Mouse (Mus musculus) cerebellum, adult 2 months (tissue): Measurements from ENCODE around the gene Vps26a. TPM values are rescaled to one million over a fixed set of nuclear protein-coding genes. Genes with fewer than 3 reads are reported as not detected.
"Not testable (repeated sequence)": the region's sequence is repeated elsewhere in the genome, so short reads cannot be mapped to it uniquely, and the experiment has no call there.

Experiments used
- DNase-seq, 2 experiments: peaks; one replicate each; pipeline ENCODE4 v3.0.0; 2021
- H3K27ac ChIP-seq: fragments of 200-500 bp; 2 replicates; pipeline ENCODE4 v1.5.1; 2012; ENCODE audit warnings: low read length, control low read depth, inconsistent platforms; ENCODE audit not compliant: insufficient read depth
- H3K27me3 ChIP-seq: fragments of 200-500 bp; 2 replicates; pipeline ENCODE4 v1.6.1; 2012; ENCODE audit warnings: inconsistent platforms, mild to moderate bottlenecking, low read length, moderate library complexity; ENCODE audit not compliant: control insufficient read depth, insufficient read depth
- H3K4me1 ChIP-seq: fragments of 200-500 bp; 2 replicates; pipeline ENCODE4 v1.6.1; 2011; ENCODE audit warnings: low read length; ENCODE audit not compliant: control insufficient read depth, insufficient read depth
- H3K4me3 ChIP-seq: fragments of 200-500 bp; replicated peaks from 2 replicates; pipeline ENCODE3; 2011; ENCODE audit warnings: mild to moderate bottlenecking, low read depth, low read length, control low read depth; ENCODE audit not compliant: insufficient read depth
- CTCF ChIP-seq: fragments of 200-500 bp; IDR thresholded peaks from 2 replicates; pipeline ENCODE4 v1.5.1; 2011; ENCODE audit warnings: low read depth, mild to moderate bottlenecking, control low read depth, low read length, moderate library complexity, borderline replicate concordance; ENCODE audit not compliant: insufficient read depth
- POLR2A ChIP-seq: fragments of 200-500 bp; IDR thresholded peaks from 2 replicates; pipeline ENCODE4 v1.6.1; 2011; ENCODE audit warnings: low read length, control low read depth, borderline replicate concordance; ENCODE audit not compliant: insufficient read depth
- WGBS: fragments of 180-500 bp; shearing (Covaris S2); methylation state at CpG from one replicate; pipeline ENCODE4 v1.1.7; 2018; 5-methylcytosine and 5-hydroxymethylcytosine counted together
- polyA plus RNA-seq: library from polyadenylated mRNA; depleted of rRNA; stranded (reverse); fragments of >200 nt; gene quantifications from 2 replicates; pipeline ENCODE4 v1.2.3, GENCODE M21; 2012

Vps26a gene
- polyA plus RNA-seq, 1 experiment = 39.2 TPM

GRCm38 (mm10) chr10:62488266-62488665, 1.7 kb upstream of the Vps26a start:
- no peaks in the 10 kb centered on the region for H3K4me1 ChIP-seq
- no peaks in the 10 kb centered on the region for H3K27me3 ChIP-seq
- TF ChIP-seq CTCF (peak; percentile 56), POLR2A (no peak)
- WGBS = 17% methylated on average over 1 of the region's 1 CpGs
- no peak overlapping the region for H3K4me3 ChIP-seq
- no peak overlapping the region for H3K27ac ChIP-seq
- DNase-seq = peak; percentile 54 to 61

GRCm38 (mm10) chr10:62485878-62486582, 575 bp downstream of the Vps26a start:
- under 1% methylated on average over 44 of the region's 48 CpGs for WGBS
- H3K27me3 ChIP-seq = no peaks in the 10 kb centered on the region
- DNase-seq = no peak
- H3K27ac ChIP-seq = peak overlapping the region; percentile 72
- no peaks in the 10 kb centered on the region for H3K4me1 ChIP-seq
- TF ChIP-seq CTCF (no peak), POLR2A (no peak)
- H3K4me3 ChIP-seq = peak overlapping the region; percentile 82

GRCm38 (mm10) chr10:62481108-62481852, 5.3 kb downstream of the Vps26a start:
- H3K27ac ChIP-seq = no peak overlapping the region
- H3K4me3 ChIP-seq = no peak overlapping the region
- no peak for DNase-seq
- 64% methylated on average over 7 of the region's 7 CpGs for whole genome bisulfite sequencing
- H3K4me1 ChIP-seq = no peaks in the 10 kb centered on the region
- H3K27me3 ChIP-seq = no peaks in the 10 kb centered on the region
- TF ChIP-seq CTCF (no peak), POLR2A (no peak)

DNA sequence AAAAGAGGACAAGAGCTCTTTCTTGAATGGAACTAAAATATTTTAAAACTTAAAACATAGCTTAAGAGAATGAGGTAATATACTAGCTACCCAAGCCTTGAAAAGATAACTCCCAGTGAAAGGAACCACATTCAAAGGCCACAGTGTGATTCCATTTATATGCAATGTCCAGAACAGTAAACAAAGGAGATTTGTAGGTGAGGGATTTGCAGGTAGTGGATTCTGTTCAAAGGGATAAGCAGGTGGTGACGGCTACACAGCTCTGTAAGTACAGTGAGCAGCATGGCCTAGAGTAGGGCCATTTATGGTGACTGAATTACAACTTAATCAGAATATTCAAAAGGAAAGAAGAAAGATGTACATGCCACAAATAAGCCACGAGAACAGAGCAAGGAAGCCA, 9.6 kb downstream of the Vps26a start:
- Histone ChIP-seq H3K4me1 (no peaks in the 10 kb centered on the region), H3K4me3 (no peak overlapping the region), H3K27ac (no peak overlapping the region), H3K27me3 (no peaks in the 10 kb centered on the region)
- 62% methylated on average over 2 of the region's 2 CpGs for WGBS
- no peak for DNase-seq
- no peak for TF ChIP-seq CTCF
- no peak for TF ChIP-seq POLR2A

DNA sequence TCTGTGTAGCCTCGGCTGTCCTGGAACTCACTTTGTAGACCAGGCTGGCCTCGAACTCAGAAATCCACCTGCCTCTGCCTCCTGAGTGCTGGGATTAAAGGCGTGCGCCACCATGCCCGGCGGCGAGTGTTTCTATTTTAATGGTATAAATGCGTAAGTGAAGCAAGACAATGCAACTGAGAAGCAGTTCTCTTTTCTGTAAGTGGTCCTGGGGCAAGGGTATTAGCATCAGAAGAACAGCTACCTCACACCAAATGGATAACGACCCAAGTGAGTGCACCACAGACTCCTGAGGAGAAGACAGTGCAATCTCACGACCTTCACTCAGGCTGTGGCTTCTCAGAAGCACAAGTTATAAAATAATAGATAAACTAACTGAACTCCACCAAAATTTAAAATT, 11.7 kb downstream of the Vps26a start:
- 92% methylated on average over 10 of the region's 10 CpGs for WGBS
- TF ChIP-seq CTCF = no peak
- TF ChIP-seq POLR2A = no peak

DNA sequence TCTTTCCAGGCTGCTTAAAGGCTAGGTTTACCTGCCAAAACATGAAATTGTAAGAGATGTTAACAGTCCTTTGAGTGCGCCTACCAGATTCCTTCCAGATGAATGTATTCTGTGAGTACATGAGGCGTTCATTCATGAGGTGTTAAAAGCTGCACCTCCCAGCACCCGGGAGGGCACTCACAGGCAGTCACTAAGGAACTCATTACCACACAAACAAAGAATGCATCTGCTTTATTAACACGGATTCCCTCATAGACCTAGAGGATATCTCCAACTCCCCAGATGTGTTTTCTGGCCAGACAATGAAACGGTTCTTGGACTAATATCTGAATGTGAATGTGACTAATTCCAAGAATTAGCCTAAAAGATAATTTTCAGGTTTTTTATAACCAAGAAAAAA, 15.5 kb downstream of the Vps26a start:
- no peak for TF ChIP-seq CTCF
- no peaks in the 10 kb centered on the region for H3K4me1 ChIP-seq
- H3K4me3 ChIP-seq = no peak overlapping the region
- no peak overlapping the region for H3K27ac ChIP-seq
- no peak for DNase-seq
- H3K27me3 ChIP-seq = no peaks in the 10 kb centered on the region
- WGBS = 62% methylated on average over 5 of the region's 5 CpGs

More for the DNA sequence above, 11.7 kb downstream of the Vps26a start:
- no peaks in the 10 kb centered on the region for H3K4me1 ChIP-seq
- no peak overlapping the region for H3K27ac ChIP-seq
- H3K27me3 ChIP-seq = no peaks in the 10 kb centered on the region
- H3K4me3 ChIP-seq = no peak overlapping the region
- DNase-seq = no peak

DNA sequence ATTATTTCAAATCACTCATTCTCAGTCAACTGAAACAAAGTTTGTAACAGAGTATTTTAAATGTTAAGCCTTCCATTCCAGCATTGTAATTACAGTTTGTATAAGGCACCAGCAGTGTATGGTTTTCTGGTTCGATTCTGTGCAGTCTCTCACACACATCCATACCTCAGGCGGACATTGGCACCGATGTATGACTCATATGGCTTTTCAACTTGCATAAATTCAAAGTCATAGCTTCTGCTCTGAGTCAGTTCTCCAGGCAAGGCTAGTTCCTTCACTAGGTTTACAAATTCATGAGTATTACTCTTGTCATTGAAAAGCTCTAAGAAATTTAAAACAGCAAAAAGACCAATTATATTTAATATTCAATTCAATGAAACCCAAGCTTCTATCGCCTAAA, 16.9 kb downstream of the Vps26a start:
- H3K27ac ChIP-seq = no peak overlapping the region
- 90% methylated on average over 4 of the region's 4 CpGs for WGBS
- H3K27me3 ChIP-seq = no peaks in the 10 kb centered on the region
- no peak overlapping the region for H3K4me3 ChIP-seq
- no peaks in the 10 kb centered on the region for H3K4me1 ChIP-seq
- no peak for DNase-seq
- TF ChIP-seq POLR2A (no peak), CTCF (no peak)

- no peaks in the 10 kb centered on the region for H3K4me1 ChIP-seq
- no peak overlapping the region for H3K27ac ChIP-seq
- no peaks in the 10 kb centered on the region for H3K27me3 ChIP-seq
- no peak overlapping the region for H3K4me3 ChIP-seq
- DNase-seq = no peak
- TF ChIP-seq POLR2A (no peak), CTCF (no peak)
Observed at GRCm38 (mm10) chr10:62461321-62461720, 25.3 kb downstream of the Vps26a start.

GRCm38 (mm10) chr10:62452001-62452400, 34.6 kb downstream of the Vps26a start:
- H3K4me1 ChIP-seq, H3K27ac ChIP-seq, H3K27me3 ChIP-seq, DNase-seq, H3K4me3 ChIP-seq: not testable (repeated sequence)
- 64% methylated on average over 11 of the region's 11 CpGs for WGBS
